Mouse (Mus musculus) lung, postnatal 25 days (tissue): ENCODE measurements around the gene Gm7233.
"Not testable (repeated sequence)": the region's sequence is repeated elsewhere in the genome, so short reads cannot be mapped to it uniquely, and the experiment has no call there.

Experiments used
- DNase-seq: peaks from one replicate; pipeline ENCODE4 v3.0.0; 2022; ENCODE audit warnings: low spot score

Gene Gm7233

DNA sequence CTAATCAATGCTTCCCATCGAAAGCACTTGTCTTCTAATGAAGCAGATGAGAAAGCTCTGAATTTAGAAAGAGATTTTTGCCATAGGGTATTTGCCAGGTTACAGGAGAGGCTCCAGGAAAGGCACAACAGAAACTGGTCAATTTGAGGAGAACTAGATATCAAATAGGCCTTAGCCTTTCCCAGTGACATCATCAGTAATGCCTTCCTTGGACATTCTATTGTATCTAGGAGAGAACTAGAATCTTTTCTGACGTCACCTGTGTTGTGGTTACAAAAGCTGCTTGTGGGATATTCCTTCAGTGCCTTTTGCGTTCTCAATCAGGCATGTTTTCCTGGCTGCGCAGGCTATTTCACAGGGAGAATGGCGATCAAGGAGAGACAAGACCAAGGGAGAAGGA lies at the start of gene Gm7233:
Gm7233 (plus strand) TSS at position 301 of the 400 bp plus-strand sequence.
- DNase-seq, result not testable (repeated sequence)

DNA sequence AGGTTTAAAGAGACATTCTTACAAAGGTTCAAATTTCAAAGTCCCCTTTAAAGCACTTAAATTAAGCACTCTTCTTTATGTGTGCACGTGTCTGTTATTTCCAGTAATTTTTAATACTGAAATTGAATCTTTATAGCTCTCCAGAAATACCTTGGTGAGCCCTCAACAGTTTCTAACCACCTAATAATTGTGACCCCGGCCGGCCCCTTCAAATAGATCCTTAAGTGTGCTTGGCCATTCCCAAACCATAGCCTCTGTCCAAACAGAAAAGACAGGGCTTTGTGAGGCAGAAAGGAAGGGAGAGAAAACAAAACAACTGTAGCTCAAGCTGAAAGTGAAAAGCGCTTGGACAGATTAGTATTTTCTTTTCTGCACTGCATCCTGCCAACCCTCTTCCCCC lies 12.5 kb upstream of the Gm7233 start:
- DNase-seq, result not testable (repeated sequence)

DNA sequence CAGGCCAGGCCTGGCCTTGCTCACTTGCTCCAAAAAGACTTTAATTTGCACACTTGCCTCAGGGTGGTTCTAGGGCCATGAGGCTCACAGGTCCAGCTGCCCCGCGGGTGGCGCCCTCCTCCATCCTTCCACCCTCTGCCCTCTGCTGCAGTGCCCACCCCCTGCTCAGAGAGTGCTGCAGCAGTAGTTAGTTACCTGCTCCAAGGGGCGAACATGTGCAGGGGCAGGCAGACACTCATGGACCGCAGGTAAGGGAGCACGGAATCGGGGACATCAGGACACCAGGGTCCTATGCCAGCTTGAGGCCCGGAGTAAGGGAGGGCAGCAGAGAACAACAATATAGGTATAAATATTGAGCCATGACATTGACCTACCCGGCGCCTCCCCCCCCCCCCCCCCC lies 11.7 kb upstream of the Gm7233 start:
- not testable (repeated sequence) for DNase-seq

DNA sequence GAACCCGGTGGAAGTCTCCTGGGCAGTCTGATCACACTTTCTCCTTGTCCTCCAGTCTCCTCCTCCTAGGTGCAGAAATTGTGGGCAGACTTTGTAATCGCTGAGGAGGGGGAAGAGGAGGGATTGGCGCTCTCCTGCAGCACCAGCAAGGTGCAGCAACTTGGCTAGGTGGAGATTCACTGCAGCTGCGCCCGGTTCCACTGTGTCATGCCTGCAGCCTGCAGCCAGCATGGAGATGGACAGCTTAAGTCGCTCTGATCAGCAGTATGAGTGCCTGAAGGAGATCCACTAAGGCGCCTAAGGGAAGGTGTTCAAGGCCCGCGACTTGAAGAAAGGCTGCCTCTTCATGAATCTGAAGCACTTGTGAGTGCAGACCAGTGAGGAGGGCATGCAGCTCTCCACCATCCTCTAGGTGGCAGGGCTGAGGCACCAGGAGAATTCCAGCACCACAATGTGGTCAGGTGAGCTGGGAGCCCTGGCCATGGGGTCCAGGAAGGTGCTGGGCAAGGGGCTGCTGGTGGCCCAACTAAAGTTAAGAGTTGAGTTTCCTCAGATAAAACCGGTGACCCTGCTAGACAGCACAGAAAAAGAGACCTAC lies 11.0 kb upstream of the Gm7233 start:
- not testable (repeated sequence) for DNase-seq

DNA sequence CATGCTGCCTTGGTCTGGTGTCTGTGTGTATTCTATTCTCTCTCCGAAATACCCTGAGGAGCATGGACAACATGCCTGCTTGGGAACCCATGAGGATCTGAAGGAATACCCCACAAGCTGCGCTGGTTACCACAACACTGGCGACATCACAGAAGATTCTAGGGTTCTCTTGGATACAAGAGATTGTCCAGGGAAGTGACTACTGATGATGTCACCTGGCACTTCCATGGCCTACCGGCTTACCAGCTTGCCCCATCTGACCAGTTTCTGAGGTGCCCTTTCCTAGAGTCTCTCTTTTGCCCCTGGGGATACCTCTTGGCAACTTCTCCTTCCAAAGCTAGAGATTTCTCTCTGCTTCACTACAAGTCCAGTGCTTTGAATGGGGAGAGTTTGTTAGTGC lies 55.5 kb downstream of the Gm7233 start, which contains the start of gene Gm8122:
Gm8122 (minus strand) TSS at position 101 of the 400 bp plus-strand sequence.
- DNase-seq, result not testable (repeated sequence)
